Mouse (Mus musculus) lung, postnatal 0 days (tissue): ENCODE measurements around the gene Gm36028. TPM values are rescaled to one million over a fixed set of nuclear protein-coding genes. Genes with fewer than 3 reads are reported as not detected.

Experiments used
- ATAC-seq: fragments of 200-750 bp; cut with Nextera tagmentation; 2 replicates; pipeline ENCODE4 v1.8.0; 2017; ENCODE audit warnings: moderate library complexity
- DNase-seq: peaks from one replicate; pipeline ENCODE4 v3.0.0-alpha.2; 2016; ENCODE audit warnings: low spot score
- H3K27ac ChIP-seq: fragments of 300-500 bp; sonication (generic); 2 replicates; pipeline ENCODE4 v1.5.1; 2014; ENCODE audit warnings: antibody characterized with exemption, mild to moderate bottlenecking, low read length, mixed read lengths
- H3K27me3 ChIP-seq: fragments of 300-500 bp; sonication (generic); replicated peaks from 2 replicates; pipeline ENCODE4 v1.6.1; 2014; ENCODE audit warnings: low read length, mixed read lengths; ENCODE audit not compliant: insufficient read depth
- H3K36me3 ChIP-seq: fragments of 300-500 bp; sonication (generic); 2 replicates; pipeline ENCODE4 v1.6.1; 2014; ENCODE audit warnings: low read length, mixed read lengths; ENCODE audit not compliant: insufficient read depth
- H3K4me1 ChIP-seq: fragments of 300-500 bp; sonication (generic); 2 replicates; pipeline ENCODE4 v1.6.1; 2014; ENCODE audit warnings: antibody characterized with exemption, low read depth, low read length, mixed read lengths; ENCODE audit not compliant: insufficient read depth
- H3K4me2 ChIP-seq: fragments of 300-500 bp; sonication (generic); replicated peaks from 2 replicates; pipeline ENCODE4 v1.6.1; 2014; ENCODE audit warnings: low read depth, mild to moderate bottlenecking, low read length, moderate library complexity, mixed read lengths
- H3K4me3 ChIP-seq: fragments of 300-500 bp; sonication (generic); 2 replicates; pipeline ENCODE4 v1.5.1; 2014; ENCODE audit warnings: low read depth, low read length
- H3K9ac ChIP-seq: fragments of 300-500 bp; sonication (generic); replicated peaks from 2 replicates; pipeline ENCODE4 v1.6.1; 2014; ENCODE audit warnings: low read depth, mild to moderate bottlenecking
- H3K9me3 ChIP-seq: fragments of 300-500 bp; sonication (generic); 2 replicates; pipeline ENCODE4 v1.6.1; 2016; ENCODE audit warnings: low read length, mixed read lengths
- CTCF ChIP-seq: IDR thresholded peaks from 2 replicates; pipeline ENCODE4 v1.5.1; 2016; ENCODE audit warnings: antibody characterized with exemption, mild to moderate bottlenecking
- EP300 ChIP-seq: IDR thresholded peaks from 2 replicates; pipeline ENCODE4 v1.6.1; 2016; ENCODE audit warnings: antibody characterized with exemption, mild to moderate bottlenecking, control low read depth
- WGBS: fragments of 180-500 bp; shearing (Covaris S2); extraction: QIAGEN DNeasy Blood & Tissue Kit; methylation state at CpG from one replicate; pipeline ENCODE4 v1.1.7; 2014; 5-methylcytosine and 5-hydroxymethylcytosine counted together
- polyA plus RNA-seq: library from polyadenylated mRNA; unstranded; fragments of >200 nt; fragmentation: Nextera tagmentation; extraction: Ambion mirVana; gene quantifications from 2 replicates; pipeline ENCODE4 v1.2.1, GENCODE M21; 2015

The Gm36028 gene
- polyA plus RNA-seq, result 0.61 and 0.73 TPM in 2 replicates

DNA sequence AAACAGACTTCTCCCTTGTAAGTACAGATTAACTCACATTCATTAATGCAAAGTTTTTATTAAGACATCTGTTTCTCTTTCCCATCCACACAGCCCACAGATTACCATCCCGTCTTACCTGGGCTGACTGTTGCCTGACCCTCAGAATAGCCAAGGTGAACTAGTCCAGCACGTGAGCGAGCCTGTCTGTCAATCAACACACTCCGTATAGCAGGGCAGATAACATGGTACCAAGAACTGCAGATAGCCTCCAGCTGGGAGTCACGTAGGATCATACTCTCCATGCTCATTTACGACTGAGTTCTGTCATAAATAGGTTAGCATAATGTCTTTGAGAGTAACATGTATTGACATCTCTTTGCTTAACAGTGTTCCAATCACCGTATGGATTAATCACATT is at the start of gene Gm36028:
Gene Gm36028, minus strand, starts transcription at position 118 of the 400 bp plus-strand sequence.
- H3K4me2 ChIP-seq, result no peak within 1 kb of the TSS
- no peak for TF ChIP-seq CTCF
- TF ChIP-seq EP300, result no peak
- no peaks in the 10 kb centered on the region for H3K36me3 ChIP-seq
- ATAC-seq (no peak), DNase-seq (no peak)
- H3K9ac ChIP-seq, result no peak within 1 kb of the TSS
- 76% methylated on average over 7 of the region's 7 CpGs for WGBS
- no peak within 1 kb of the TSS for H3K27ac ChIP-seq
- H3K4me1 ChIP-seq, result no peaks in the 10 kb centered on the region
- no peak within 1 kb of the TSS for H3K4me3 ChIP-seq
- H3K27me3 ChIP-seq, result no peaks in the 10 kb centered on the region
- no peaks in the 10 kb centered on the region for H3K9me3 ChIP-seq

DNA sequence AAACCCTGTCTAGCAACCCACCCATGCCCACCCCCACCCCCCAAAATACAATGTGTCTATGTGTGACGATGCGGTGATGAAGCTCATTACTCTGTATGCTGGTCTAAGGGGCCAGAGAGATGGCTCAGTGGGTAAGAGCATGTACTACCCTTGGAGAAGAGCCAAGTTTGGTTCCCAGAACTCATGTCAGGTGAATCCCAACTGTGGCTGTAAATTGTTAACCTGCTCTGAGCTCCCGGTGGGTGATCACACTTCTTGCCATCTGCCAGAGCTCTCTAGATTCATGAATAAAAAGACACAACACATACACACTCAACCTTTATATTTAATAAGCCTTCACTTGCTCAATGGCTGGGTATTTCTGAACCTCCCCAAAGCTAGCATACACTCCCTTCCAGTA is 45.5 kb upstream of the Gm36028 start:
- H3K27me3 ChIP-seq, result no peaks in the 10 kb centered on the region
- DNase-seq, result no peak
- no peak overlapping the region for H3K4me3 ChIP-seq
- no peak overlapping the region for H3K9ac ChIP-seq
- TF ChIP-seq EP300, result no peak
- TF ChIP-seq CTCF, result no peak
- no peak overlapping the region for H3K27ac ChIP-seq
- no peak for ATAC-seq
- no peaks in the 10 kb centered on the region for H3K9me3 ChIP-seq
- no peaks in the 10 kb centered on the region for H3K36me3 ChIP-seq
- H3K4me2 ChIP-seq, result no peak overlapping the region
- no peaks in the 10 kb centered on the region for H3K4me1 ChIP-seq
- WGBS, result 92% methylated on average over 3 of the region's 3 CpGs

DNA sequence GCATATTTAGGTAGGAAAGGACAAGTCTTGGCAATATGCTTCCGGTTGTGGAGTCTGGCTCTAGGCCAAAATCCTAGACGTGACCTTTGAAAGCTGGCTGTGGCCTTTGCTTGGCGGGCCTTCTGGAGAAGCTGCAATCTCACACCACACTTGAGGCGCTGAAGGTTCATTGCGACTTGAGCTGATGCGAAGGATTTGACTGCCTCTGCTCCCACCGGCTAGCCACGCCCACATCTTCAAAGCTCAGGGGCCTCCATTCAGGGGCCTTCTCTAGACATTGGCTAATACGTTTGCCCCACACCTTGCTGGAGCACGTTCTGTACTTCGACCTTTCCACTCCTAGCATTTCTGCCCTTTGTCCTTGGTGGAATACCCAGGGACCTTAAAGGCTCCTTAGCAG is 40.4 kb upstream of the Gm36028 start:
- no peaks in the 10 kb centered on the region for H3K9me3 ChIP-seq
- H3K4me2 ChIP-seq, result no peak overlapping the region
- no peaks in the 10 kb centered on the region for H3K27me3 ChIP-seq
- TF ChIP-seq EP300, result no peak
- no peak for TF ChIP-seq CTCF
- no peak overlapping the region for H3K9ac ChIP-seq
- no peaks in the 10 kb centered on the region for H3K4me1 ChIP-seq
- no peak for ATAC-seq
- DNase-seq, result no peak
- no peaks in the 10 kb centered on the region for H3K36me3 ChIP-seq
- no peak overlapping the region for H3K27ac ChIP-seq
- H3K4me3 ChIP-seq, result no peak overlapping the region
- 37% methylated on average over 11 of the region's 11 CpGs for WGBS

DNA sequence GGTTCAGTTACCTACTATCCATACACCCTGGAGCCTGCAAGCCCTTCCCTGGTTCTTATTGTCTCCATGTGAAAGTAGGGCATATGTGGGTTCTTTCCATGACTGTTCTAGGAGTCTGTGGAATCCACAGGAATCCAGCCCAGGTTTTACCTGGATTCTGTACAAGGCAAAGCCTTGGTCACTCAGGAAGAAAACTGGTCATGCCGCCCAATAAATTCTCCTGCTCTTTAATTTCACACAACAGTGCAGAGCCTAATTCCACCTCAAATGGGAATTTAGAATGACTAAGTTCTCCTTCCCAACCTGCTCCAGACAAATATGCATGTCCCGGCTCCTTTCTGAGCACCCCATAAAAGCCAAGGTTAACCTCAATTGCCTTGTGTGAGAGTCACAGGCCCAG is 38.4 kb upstream of the Gm36028 start:
- 47% methylated on average over 2 of the region's 2 CpGs for WGBS
- no peaks in the 10 kb centered on the region for H3K9me3 ChIP-seq
- no peaks in the 10 kb centered on the region for H3K36me3 ChIP-seq
- DNase-seq (no peak), ATAC-seq (no peak)
- no peak overlapping the region for H3K4me2 ChIP-seq
- no peak overlapping the region for H3K27ac ChIP-seq
- no peak overlapping the region for H3K4me3 ChIP-seq
- H3K4me1 ChIP-seq, result no peaks in the 10 kb centered on the region
- TF ChIP-seq CTCF (no peak), EP300 (no peak)
- no peaks in the 10 kb centered on the region for H3K27me3 ChIP-seq
- no peak overlapping the region for H3K9ac ChIP-seq

DNA sequence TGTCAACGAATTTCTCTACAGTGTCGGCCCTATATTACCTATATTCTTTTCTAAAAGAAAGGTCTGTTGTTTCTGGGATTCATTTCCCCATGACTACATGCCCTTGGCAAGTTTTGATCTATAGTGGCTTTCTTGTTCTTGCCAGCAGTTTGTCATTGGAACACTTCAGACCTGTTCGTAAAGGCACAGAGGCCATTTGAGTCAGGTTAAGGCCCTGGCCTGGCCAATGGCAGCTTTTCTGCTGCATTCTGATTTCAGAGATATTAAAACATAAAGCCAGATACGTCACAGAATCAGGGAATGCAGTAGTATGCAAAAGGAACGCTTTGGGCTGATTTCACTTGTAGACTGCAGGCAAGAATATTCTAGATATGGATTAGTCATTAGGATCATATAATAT is 37.8 kb upstream of the Gm36028 start:
- 80% methylated on average over 5 of the region's 5 CpGs for WGBS
- TF ChIP-seq CTCF (no peak), EP300 (no peak)
- no peaks in the 10 kb centered on the region for H3K4me1 ChIP-seq
- no peak for DNase-seq
- ATAC-seq, result no peak
- no peaks in the 10 kb centered on the region for H3K27me3 ChIP-seq
- no peak overlapping the region for H3K4me3 ChIP-seq
- no peak overlapping the region for H3K9ac ChIP-seq
- no peaks in the 10 kb centered on the region for H3K9me3 ChIP-seq
- no peaks in the 10 kb centered on the region for H3K36me3 ChIP-seq
- no peak overlapping the region for H3K27ac ChIP-seq
- H3K4me2 ChIP-seq, result no peak overlapping the region

DNA sequence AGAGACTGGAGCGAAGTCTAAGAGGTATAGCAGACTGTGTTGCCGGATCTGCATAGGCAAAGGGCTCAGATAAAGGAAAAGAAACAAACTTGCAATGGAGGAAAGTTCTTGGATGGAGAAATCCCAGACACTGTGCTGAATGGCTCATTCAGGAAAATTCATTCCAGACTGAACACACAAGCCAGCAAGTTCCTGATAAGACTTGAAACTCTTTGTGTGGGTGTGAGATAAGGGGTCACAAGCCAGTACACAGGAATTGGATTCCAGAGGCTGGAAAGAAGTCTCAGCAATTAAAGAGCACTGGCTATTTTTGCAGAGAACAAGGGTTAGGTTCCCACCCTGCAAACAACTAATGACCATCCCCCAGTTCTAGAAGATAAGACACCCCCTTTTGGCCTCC is 33.0 kb upstream of the Gm36028 start:
- no peak for ATAC-seq
- H3K4me1 ChIP-seq, result no peaks in the 10 kb centered on the region
- no peak overlapping the region for H3K4me2 ChIP-seq
- TF ChIP-seq EP300, result no peak
- TF ChIP-seq CTCF, result no peak
- DNase-seq, result no peak
- no peaks in the 10 kb centered on the region for H3K9me3 ChIP-seq
- WGBS, result 71% methylated on average over 2 of the region's 2 CpGs
- no peak overlapping the region for H3K9ac ChIP-seq
- H3K27ac ChIP-seq, result no peak overlapping the region
- no peaks in the 10 kb centered on the region for H3K36me3 ChIP-seq
- no peak overlapping the region for H3K4me3 ChIP-seq
- no peaks in the 10 kb centered on the region for H3K27me3 ChIP-seq

DNA sequence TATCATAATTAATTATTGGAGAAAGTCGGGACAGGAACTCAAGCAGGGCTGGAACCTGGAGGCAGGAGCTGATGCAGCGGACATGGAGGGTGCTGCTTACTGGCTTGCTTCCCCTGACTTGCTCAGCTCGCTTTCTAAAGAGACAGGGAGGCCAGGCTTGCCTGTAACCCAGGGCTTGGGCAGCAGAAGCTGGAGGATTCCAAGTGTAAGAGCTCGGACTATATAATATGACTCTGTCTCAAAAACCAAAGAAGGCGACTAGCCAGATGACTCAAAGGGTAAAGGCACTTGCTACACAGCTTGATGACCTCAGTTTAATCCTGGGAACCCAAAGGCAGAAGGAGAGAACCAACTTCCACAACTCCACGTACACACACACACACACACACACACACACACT is 32.4 kb upstream of the Gm36028 start:
- no peak for DNase-seq
- Histone ChIP-seq H3K9me3 (no peaks in the 10 kb centered on the region), H3K27ac (no peak overlapping the region), H3K4me1 (no peaks in the 10 kb centered on the region), H3K4me3 (no peak overlapping the region), H3K36me3 (no peaks in the 10 kb centered on the region), H3K9ac (no peak overlapping the region), H3K4me2 (no peak overlapping the region), H3K27me3 (no peaks in the 10 kb centered on the region)
- 44% methylated on average over 6 of the region's 6 CpGs for WGBS
- no peak for ATAC-seq
- TF ChIP-seq EP300 (no peak), CTCF (no peak)
